Mouse (Mus musculus) E14TG2a.4 (cell line): ENCODE measurements around the gene Clpb.
"Not testable (repeated sequence)": the region's sequence is repeated elsewhere in the genome, so short reads cannot be mapped to it uniquely, and the experiment has no call there.

ENCODE experiments used
- H3K27me3 ChIP-seq: 2 replicates; pipeline ENCODE4 v1.6.1; 2014; ENCODE audit warnings: low read length, control low read depth; ENCODE audit not compliant: insufficient read depth
- H3K36me3 ChIP-seq: 2 replicates; pipeline ENCODE4 v1.6.1; 2014; ENCODE audit warnings: low read length, control low read depth; ENCODE audit not compliant: insufficient read depth
- H3K4me1 ChIP-seq: replicated peaks from 2 replicates; pipeline ENCODE4 v1.6.1; 2014; ENCODE audit warnings: low read depth, low read length, control low read depth
- H3K4me3 ChIP-seq: replicated peaks from 2 replicates; pipeline ENCODE4 v1.5.1; 2014; ENCODE audit warnings: mild to moderate bottlenecking, low read length
- H3K9me3 ChIP-seq: 2 replicates; pipeline ENCODE4 v1.6.1; 2014; ENCODE audit warnings: low read length, control low read depth
- CTCF ChIP-seq: conservative IDR thresholded peaks from 2 replicates; pipeline ENCODE4 v1.5.1; 2014; ENCODE audit warnings: low read length
- NANOG ChIP-seq: IDR thresholded peaks from 2 replicates; pipeline ENCODE4 v1.6.1; 2014; ENCODE audit warnings: borderline replicate concordance, low read length, mixed read lengths
- POU5F1 ChIP-seq: IDR thresholded peaks from 2 replicates; pipeline ENCODE4 v1.6.1; 2014; ENCODE audit warnings: low read length, borderline replicate concordance

Gene Clpb

DNA sequence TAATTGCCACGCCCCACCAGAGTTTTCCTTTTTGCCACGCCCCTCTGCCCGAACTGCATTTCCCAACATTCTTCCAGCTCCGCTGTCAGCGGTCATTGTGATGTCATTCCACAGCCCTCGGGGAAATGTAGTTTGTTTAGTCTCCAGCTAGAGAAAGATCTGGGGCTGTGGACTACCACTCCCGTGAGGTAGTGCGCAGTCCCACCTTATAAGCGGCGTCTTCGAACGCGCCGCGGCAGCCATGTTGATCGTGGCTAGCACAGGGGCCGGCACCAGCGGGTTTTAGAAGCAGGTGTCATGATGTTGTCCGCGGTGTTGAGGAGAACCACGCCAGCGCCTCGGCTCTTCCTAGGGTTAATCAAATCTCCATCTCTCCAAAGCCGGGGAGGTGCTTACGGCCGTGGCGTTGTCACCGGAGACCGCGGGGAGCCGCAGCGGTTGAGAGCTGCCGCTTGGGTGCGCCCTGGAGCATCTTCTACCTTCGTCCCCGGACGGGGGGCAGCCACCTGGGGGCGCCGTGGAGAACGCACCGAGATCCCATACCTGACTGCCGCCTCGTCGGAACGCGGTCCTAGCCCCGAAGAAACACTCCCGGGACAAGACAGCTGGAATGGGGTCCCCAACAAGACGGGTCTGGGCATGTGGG lies at the start of gene Clpb:
TSS of gene Clpb (plus strand) at position 120 of the 646 bp plus-strand sequence.
- peaks cover 13% of the 10 kb centered on the region for H3K9me3 ChIP-seq

DNA sequence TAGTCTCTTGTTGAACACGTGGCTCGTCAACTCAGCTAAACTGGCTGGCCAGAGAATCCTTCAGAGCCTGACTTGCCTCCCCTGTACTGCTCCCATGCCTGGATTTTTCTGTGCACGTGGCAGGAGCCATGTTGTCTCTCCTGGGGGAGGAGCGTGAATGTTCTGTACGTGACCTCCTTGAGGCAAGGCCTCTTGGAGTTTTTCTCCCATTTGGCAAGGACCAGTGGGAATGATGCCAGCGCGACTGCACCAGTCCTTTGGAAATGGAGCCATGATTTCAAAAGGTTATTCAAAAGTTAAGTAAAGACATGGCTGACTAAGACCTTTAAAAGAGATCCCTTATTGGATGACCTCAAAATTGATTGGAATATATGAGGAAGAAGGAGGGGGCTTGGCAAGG lies 48.0 kb upstream of the Clpb start:
- H3K4me3 ChIP-seq = no peak overlapping the region
- no peaks in the 10 kb centered on the region for H3K36me3 ChIP-seq
- peaks cover 4% of the 10 kb centered on the region; the same call in 1 of the 2 replicates for H3K4me1 ChIP-seq
- TF ChIP-seq CTCF (no peak), NANOG (no peak), POU5F1 (no peak)
- no peaks in the 10 kb centered on the region for H3K9me3 ChIP-seq
- H3K27me3 ChIP-seq = 0 out of 2 replicates have a peak, but pooled peaks cover 4% of the 10 kb centered on the region

More for the DNA sequence above, at the start of gene Clpb:
- no peak for TF ChIP-seq NANOG
- peak; percentile 68 for TF ChIP-seq CTCF
- Histone ChIP-seq H3K4me1 (peaks cover 42% of the 10 kb centered on the region), H3K4me3 (peak within 1 kb of the TSS; percentile 87), H3K36me3 (peaks cover 28% of the 10 kb centered on the region), H3K27me3 (no peaks in the 10 kb centered on the region)

DNA sequence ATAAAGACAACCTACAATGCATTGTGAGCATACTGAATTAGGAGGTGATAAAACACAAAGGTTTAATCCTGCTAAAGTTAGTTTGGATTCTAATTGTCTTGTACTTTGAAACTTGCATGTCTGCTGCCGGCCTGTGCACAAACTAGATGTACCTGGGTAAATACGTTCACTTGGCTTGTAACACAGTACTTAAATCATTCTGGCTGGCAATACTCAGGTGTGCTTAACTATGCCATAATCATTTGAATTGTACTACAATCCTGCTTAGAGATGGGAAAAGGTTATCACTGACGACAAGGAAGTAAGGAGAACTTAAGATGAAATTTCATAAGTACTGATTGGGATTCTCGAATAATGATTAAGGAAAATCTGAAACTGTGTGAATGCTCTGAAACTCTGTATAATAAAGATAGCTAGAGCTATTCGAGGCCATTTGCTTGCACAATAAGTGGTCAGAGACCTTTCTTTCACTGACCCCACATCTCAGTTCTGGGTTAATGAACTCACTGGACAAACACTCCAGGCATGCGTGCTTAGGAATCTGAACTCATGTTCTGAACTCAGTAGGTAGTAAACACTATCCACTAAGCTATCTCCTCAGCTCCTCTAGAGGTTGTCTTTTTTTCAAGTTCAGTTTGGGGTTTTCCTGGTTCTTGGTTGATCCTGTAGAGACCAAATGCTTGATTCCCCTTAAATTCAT lies 47.1 kb upstream of the Clpb start:
- TF ChIP-seq NANOG (no peak), POU5F1 (no peak), CTCF (no peak)
- Histone ChIP-seq H3K27me3 (0 out of 2 replicates have a peak, but pooled peaks cover 4% of the 10 kb centered on the region), H3K4me1 (peaks cover 4% of the 10 kb centered on the region; the same call in 1 of the 2 replicates), H3K4me3 (no peak overlapping the region), H3K9me3 (no peaks in the 10 kb centered on the region), H3K36me3 (no peaks in the 10 kb centered on the region)

DNA sequence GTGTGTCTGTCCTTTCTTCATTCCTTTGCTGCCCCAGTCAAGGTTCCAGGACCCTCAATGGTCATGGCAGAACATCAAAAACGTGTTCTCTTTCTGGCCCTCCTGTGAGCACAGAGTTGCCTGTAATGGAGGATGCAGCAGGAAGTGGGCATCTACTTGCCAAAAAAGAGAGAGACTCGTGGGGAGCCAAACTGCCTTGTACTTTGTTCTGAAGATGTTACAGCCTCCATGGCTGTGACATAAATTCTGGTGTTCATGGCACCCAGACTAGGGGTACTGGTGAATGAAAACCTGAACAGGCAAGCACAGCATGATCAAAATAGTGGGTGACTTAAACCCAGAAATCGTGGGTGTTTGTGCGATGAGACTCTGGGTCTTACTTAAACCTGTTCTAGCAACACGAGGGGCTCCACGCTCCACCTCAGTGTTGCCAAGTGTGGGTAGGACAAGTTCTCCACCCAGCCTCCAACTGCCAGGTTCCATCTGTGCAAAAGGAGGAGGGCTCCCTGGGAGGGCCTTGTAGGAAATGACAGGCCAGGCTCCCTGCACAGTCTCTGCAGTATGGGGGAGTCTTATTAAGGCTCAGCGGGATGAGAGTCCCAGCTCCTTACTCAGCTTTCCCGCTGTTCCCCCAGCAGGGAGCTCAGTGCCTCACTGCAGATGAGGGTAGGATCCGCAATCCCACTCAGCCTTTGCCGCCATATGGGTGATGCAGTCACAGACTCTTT lies 45.8 kb upstream of the Clpb start:
- peaks cover 4% of the 10 kb centered on the region for H3K4me1 ChIP-seq
- TF ChIP-seq POU5F1 (no peak), NANOG (no peak), CTCF (no peak)
- H3K4me3 ChIP-seq = no peak overlapping the region; the same call in 1 of the 2 replicates
- no peaks in the 10 kb centered on the region for H3K36me3 ChIP-seq
- H3K27me3 ChIP-seq = 0 out of 2 replicates have a peak, but pooled peaks cover 4% of the 10 kb centered on the region
- no peaks in the 10 kb centered on the region for H3K9me3 ChIP-seq

DNA sequence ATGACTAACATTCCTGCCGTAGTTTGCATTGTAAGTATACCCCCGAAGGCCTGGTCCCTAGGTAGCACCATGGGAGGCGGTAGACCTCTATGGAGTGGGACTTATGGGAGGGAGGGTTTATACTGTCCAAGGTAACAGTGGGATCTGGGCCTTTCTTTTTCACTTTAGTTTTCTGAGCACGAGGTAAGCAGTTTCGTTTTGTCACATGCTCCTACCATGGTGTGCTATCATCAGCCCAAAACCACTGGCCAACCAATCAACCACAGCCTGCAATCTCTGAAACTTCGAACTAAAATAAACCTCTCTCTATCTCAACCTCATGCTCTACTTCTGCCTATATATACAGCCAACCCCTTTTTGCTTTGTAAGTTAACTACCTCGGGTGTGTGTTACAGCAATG lies 45.2 kb upstream of the Clpb start:
- Histone ChIP-seq H3K27me3 (0 out of 2 replicates have a peak, but pooled peaks cover 4% of the 10 kb centered on the region), H3K36me3 (no peaks in the 10 kb centered on the region), H3K9me3 (no peaks in the 10 kb centered on the region), H3K4me1 (peaks cover 11% of the 10 kb centered on the region), H3K4me3 (no peak overlapping the region)
- TF ChIP-seq POU5F1 (no peak), CTCF (no peak), NANOG (no peak)

DNA sequence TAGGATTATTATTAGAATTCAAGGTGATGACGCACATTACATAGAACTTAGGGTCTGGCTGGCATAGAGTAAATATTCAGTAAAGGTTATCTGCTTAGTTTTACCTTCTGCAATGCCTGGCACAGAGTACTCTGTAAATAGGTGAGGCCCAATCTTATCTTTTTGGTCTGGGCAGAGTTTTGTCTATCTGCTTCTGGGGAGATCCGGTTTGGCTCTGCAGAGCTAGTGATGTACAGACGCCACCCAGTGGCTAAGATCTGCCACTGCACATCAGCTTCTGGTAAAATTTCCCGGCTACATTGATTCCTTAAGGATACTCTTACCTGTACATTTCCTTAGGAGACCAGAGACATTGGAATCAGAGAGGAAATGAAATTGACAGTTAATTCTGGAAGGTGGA lies 43.1 kb upstream of the Clpb start:
- H3K9me3 ChIP-seq = no peaks in the 10 kb centered on the region
- TF ChIP-seq NANOG = no peak
- TF ChIP-seq CTCF = peak; percentile 94
- no peak for TF ChIP-seq POU5F1
- H3K27me3 ChIP-seq = 0 out of 2 replicates have a peak, but pooled peaks cover 4% of the 10 kb centered on the region
- H3K36me3 ChIP-seq = no peaks in the 10 kb centered on the region
- no peak overlapping the region for H3K4me3 ChIP-seq
- peaks cover 26% of the 10 kb centered on the region for H3K4me1 ChIP-seq

DNA sequence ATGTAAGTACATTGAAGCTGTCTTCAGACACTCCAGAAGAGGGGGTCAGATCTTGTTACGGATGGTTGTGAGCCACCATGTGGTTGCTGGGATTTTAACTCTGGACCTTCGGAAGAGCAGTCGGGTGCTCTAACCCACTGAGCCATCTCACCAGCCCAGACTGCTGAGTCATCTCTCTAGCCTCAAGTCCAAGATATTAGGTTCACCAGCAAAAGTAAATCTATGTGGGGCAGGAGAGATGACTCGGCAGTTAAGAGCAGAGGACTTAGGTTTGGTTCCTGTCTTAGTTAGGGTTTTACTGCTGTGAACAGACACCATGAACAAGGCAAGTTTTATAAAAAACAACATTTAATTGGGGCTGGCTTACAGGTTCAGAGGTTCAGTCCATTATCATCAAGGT lies 41.6 kb upstream of the Clpb start:
- not testable (repeated sequence) for H3K36me3 ChIP-seq, H3K27me3 ChIP-seq, H3K4me3 ChIP-seq, H3K9me3 ChIP-seq
- peaks cover 29% of the 10 kb centered on the region for H3K4me1 ChIP-seq

DNA sequence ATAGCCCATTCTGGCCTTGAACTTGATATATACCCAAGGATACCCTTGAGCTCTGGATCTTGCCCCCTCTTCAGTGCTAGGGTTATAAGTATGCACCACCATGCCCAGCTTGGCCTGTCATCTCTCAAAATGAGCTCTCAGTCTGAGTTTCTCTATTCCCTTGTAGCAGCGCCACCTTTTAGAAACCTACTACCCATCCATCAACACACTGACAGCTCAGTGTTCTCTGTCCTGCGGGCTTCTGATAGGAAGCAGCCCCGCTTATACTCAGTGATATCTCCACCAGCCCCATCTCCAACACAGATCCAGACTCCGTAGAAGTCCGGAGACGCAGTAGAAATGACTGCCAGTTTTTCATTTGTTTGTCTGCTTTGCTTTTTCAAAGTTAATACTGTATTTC lies 39.1 kb upstream of the Clpb start:
- Histone ChIP-seq H3K9me3 (no peaks in the 10 kb centered on the region), H3K27me3 (no peaks in the 10 kb centered on the region), H3K4me3 (no peak overlapping the region), H3K4me1 (peaks cover 48% of the 10 kb centered on the region), H3K36me3 (no peaks in the 10 kb centered on the region)
- TF ChIP-seq POU5F1 (no peak), CTCF (no peak), NANOG (no peak)

DNA sequence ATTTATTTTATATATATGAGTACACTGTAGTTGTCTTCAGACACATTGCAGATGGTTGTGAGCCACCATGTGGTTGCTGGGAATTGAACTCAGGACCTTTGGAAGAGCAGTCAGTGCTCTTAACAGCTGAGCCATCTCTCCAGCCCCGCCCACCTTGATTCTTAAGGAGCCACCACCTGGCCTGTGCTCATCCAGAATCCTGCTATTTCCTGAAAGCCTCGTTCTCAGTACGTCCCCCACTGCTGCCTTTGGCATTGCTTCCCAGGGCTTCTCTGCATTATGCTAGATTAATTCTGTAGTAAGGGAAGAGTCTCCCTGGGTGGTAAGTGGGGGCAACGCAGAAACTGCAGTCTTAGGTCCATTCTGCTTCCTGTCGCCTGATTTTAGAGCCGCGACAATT lies 36.3 kb upstream of the Clpb start:
- peaks cover 49% of the 10 kb centered on the region for H3K4me1 ChIP-seq
- not testable (repeated sequence) for H3K36me3 ChIP-seq, H3K27me3 ChIP-seq, H3K9me3 ChIP-seq, H3K4me3 ChIP-seq
